Mouse (Mus musculus): ENCODE measurements at regions not wholly inside any gene's neighbourhood (a gene's known extent, or its start where the extent isn't known, plus 50 kb on each side); places are given as distances from the start of the nearest gene placed in this dataset.

DNA sequence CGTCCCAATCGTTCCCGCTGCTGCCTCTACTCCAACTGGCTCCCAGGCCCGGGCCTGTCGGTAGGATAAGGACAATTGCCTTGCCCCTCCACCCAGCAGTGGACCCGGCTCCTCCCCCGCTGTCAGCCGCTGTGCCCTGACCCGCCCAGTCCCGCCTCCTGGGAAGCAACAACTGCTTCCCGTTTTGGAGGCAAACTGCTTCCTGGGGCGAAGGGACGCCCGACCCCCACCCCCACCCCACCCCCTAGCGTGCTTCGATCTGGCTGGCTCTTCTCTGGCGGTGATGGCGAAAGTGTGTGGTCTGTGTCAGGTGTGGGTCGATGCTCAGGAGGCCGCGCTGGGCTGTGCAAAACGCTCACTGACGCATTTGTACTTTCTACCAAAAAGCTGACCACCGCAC, 164.9 kb downstream of the Tm4sf1 start:
- Histone ChIP-seq H3K36me3 (ENCODE audit: control insufficient read depth, insufficient read depth, low read length) (no peaks in the 10 kb centered on the region), H3K4me1 (ENCODE audit: control insufficient read depth, insufficient read depth, low read depth, low read length) (peaks cover 2% of the 10 kb centered on the region; the same call in 1 of the 2 replicates), H3K27me3 (replicated peaks; ENCODE audit: control insufficient read depth, insufficient read depth, low read length) (no peaks in the 10 kb centered on the region), H3K4me2 (ENCODE audit: low read length) (peak overlapping the region; percentile 62), H3K9ac (ENCODE audit: low read depth, low read length) (peak overlapping the region; percentile 58), H3K27ac (ENCODE audit: low read depth, low read length) (no peak overlapping the region), H3K9me3 (ENCODE audit: control insufficient read depth, low read length) (no peaks in the 10 kb centered on the region), H3K4me3 (ENCODE audit: low read length) (peak overlapping the region; percentile 42)
- WGBS: 14% methylated on average over 24 of the region's 24 CpGs
- peak; percentile 86 for ATAC-seq

DNA sequence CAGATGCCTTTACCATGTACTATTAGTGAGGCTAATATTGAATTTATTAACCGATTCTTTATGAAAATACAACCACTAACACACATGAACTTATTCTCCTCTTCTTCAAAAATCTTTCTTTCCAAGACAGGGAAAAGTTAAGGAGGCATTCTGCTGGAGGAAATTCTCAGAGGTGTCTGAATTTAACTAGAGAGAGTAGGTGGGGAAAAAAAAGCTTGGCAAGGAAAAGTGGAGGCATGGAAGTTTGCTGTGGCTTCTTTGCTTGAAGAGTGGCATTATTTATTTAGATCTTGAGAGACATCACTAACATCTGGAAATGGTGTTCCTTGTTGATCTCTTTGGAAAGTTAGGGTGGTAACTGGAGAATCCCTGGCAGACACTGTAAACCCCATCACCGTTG, 173.2 kb downstream of the Tm4sf1 start:
- H3K27ac ChIP-seq (ENCODE audit: low read depth, low read length): no peak overlapping the region
- WGBS: 80% methylated on average over 2 of the region's 2 CpGs

DNA sequence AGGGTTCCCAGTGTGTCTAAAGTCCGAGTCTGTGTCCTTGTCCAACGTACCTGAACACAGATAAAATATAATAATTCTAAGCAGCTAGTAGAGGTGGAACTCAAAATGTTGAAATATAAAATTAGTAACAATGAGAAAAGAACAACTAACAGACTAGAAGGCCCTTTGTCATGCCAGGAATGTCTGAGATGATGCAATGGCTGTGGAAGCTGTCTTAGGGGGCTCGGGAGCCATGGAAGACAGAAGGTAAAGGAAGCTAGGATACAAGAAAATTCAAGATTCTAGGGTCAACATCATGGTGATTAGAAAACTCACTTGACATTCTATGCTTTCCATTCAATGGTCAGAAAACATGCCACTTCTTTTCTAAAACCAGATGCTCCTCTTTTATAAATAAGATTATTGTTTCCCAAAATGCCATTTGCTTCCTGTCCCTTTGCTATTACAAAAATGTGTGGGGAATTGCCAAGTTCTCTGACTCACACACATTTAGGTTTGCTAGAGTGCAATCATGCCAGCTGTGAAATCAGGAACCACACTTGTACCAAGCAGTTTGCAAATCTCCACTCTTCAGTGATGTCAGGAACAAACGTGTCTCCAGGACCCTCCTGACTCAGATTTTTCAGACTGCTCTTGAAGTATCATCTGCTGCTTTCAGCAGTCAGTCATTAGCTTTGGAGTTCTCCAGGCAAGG, 175.8 kb downstream of the Tm4sf1 start:
- Histone ChIP-seq H3K4me2 (ENCODE audit: low read length) (no peak overlapping the region), H3K4me1 (ENCODE audit: control insufficient read depth, insufficient read depth, low read depth, low read length) (no peaks in the 10 kb centered on the region), H3K9me3 (ENCODE audit: control insufficient read depth, low read length) (no peaks in the 10 kb centered on the region), H3K36me3 (ENCODE audit: control insufficient read depth, insufficient read depth, low read length) (no peaks in the 10 kb centered on the region), H3K27me3 (replicated peaks; ENCODE audit: control insufficient read depth, insufficient read depth, low read length) (no peaks in the 10 kb centered on the region), H3K27ac (ENCODE audit: low read depth, low read length) (no peak overlapping the region), H3K9ac (ENCODE audit: low read depth, low read length) (no peak overlapping the region), H3K4me3 (ENCODE audit: low read length) (no peak overlapping the region)
- WGBS: 85% methylated on average over 4 of the region's 4 CpGs
- no peak for ATAC-seq

More for the DNA sequence above, 173.2 kb downstream of the Tm4sf1 start:
- Histone ChIP-seq H3K4me2 (ENCODE audit: low read length) (no peak overlapping the region), H3K9me3 (ENCODE audit: control insufficient read depth, low read length) (no peaks in the 10 kb centered on the region), H3K4me3 (ENCODE audit: low read length) (no peak overlapping the region), H3K36me3 (ENCODE audit: control insufficient read depth, insufficient read depth, low read length) (no peaks in the 10 kb centered on the region), H3K4me1 (ENCODE audit: control insufficient read depth, insufficient read depth, low read depth, low read length) (no peaks in the 10 kb centered on the region), H3K9ac (ENCODE audit: low read depth, low read length) (no peak overlapping the region), H3K27me3 (replicated peaks; ENCODE audit: control insufficient read depth, insufficient read depth, low read length) (no peaks in the 10 kb centered on the region)
- ATAC-seq: no peak

DNA sequence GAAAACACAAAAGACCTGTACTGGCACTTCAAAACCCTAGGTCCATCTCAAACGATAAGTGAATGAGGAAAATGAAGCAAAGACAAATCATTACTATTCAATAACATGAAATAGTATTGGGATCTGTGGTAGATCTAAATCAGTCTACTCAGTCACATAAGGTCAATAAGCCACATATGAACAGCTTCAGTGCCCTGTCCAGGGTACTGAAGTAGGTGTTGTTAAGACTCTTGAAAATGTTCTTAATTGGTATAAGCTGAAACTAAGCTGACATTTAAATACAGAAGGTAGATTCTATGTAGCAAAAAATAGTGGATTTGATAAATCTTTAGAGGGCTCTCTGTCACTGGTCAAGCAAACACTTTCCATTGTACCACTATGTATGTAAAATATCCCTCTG, 183.8 kb downstream of the Tm4sf1 start:
- no peaks in the 10 kb centered on the region for H3K4me1 ChIP-seq (ENCODE audit: control insufficient read depth, insufficient read depth, low read depth, low read length)
- 96% methylated on average over 1 of the region's 1 CpGs for WGBS
- H3K4me3 ChIP-seq (ENCODE audit: low read length): no peak overlapping the region
- H3K9me3 ChIP-seq (ENCODE audit: control insufficient read depth, low read length): no peaks in the 10 kb centered on the region
- ATAC-seq: no peak
- H3K27ac ChIP-seq (ENCODE audit: low read depth, low read length): no peak overlapping the region
- no peaks in the 10 kb centered on the region for H3K27me3 ChIP-seq (replicated peaks; ENCODE audit: control insufficient read depth, insufficient read depth, low read length)
- no peak overlapping the region for H3K4me2 ChIP-seq (ENCODE audit: low read length)
- no peak overlapping the region for H3K9ac ChIP-seq (ENCODE audit: low read depth, low read length)
- H3K36me3 ChIP-seq (ENCODE audit: control insufficient read depth, insufficient read depth, low read length): no peaks in the 10 kb centered on the region

DNA sequence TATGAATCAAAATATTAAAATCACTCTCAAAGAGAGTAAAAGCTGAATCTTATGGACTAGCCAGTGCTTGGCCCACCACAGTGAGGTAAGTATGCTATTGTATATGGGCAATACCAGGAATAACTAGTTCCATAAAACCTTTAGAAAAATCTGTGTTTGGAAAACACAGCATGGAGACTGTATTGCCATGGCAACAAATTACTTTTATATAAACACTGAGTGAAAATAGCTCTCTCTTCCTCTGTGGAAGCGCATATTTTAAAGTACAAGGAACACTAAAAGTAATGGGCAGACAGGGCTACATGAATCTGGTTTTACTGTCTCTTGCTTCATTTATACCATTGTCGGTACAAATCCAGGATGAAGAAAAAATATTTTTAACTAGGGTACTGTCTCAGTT, 199.5 kb downstream of the Tm4sf1 start:
- H3K4me1 ChIP-seq (ENCODE audit: control insufficient read depth, insufficient read depth, low read depth, low read length): no peaks in the 10 kb centered on the region
- no peaks in the 10 kb centered on the region for H3K27me3 ChIP-seq (replicated peaks; ENCODE audit: control insufficient read depth, insufficient read depth, low read length)
- no peak overlapping the region for H3K4me2 ChIP-seq (ENCODE audit: low read length)
- H3K4me3 ChIP-seq (ENCODE audit: low read length): no peak overlapping the region
- no peak overlapping the region for H3K27ac ChIP-seq (ENCODE audit: low read depth, low read length)
- no peaks in the 10 kb centered on the region for H3K9me3 ChIP-seq (ENCODE audit: control insufficient read depth, low read length)
- no peaks in the 10 kb centered on the region for H3K36me3 ChIP-seq (ENCODE audit: control insufficient read depth, insufficient read depth, low read length)
- WGBS: 72% methylated on average over 2 of the region's 2 CpGs
- no peak overlapping the region for H3K9ac ChIP-seq (ENCODE audit: low read depth, low read length)
- peak; percentile 14; the same call in 1 of the 2 replicates for ATAC-seq

DNA sequence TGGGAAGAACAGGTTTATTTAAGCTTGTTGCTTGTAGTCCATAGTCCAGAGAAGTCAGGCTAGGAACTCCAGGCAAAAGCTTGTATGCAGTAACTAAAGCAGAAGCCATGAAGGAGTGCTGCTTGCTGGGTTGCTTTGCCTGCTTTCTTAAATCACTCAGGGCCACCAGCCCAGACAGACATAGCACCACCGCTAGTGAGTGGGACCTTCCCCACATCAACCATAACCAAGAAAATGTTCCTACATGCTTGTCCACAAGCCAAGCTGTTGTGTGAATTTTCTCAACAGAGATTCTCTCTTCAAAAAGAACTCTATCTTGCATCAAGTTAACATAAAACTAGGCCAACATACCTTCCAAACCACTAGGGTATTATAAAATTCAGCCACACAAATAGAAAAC, 201.3 kb downstream of the Tm4sf1 start:
- no peaks in the 10 kb centered on the region for H3K27me3 ChIP-seq (replicated peaks; ENCODE audit: control insufficient read depth, insufficient read depth, low read length)
- no peaks in the 10 kb centered on the region for H3K9me3 ChIP-seq (ENCODE audit: control insufficient read depth, low read length)
- no peaks in the 10 kb centered on the region for H3K36me3 ChIP-seq (ENCODE audit: control insufficient read depth, insufficient read depth, low read length)
- H3K27ac ChIP-seq (ENCODE audit: low read depth, low read length): no peak overlapping the region
- H3K4me3 ChIP-seq (ENCODE audit: low read length): no peak overlapping the region
- H3K9ac ChIP-seq (ENCODE audit: low read depth, low read length): no peak overlapping the region
- no peak overlapping the region for H3K4me2 ChIP-seq (ENCODE audit: low read length)
- WGBS: 83% methylated on average over 1 of the region's 1 CpGs
- ATAC-seq: no peak
- H3K4me1 ChIP-seq (ENCODE audit: control insufficient read depth, insufficient read depth, low read depth, low read length): no peaks in the 10 kb centered on the region

DNA sequence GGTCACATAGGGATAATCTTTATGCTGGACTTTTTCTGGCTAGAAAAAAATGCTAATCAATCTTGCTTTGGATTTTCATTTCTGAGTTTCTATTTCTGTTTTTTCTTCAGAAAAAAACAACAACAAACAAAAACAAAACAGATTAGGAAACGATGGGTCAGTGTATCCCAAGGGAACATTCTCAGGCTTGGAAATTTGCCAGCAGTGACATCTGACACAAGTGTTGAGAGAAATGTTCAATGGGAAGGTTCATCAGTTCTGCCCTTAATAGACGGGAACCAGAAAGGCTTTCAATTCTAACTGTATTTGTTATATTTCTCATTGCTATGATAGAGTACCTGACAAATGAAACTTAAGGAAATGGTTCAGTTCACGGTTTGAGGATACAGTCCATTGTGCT, 206.9 kb downstream of the Tm4sf1 start:
- H3K9ac ChIP-seq (ENCODE audit: low read depth, low read length): no peak overlapping the region
- no peaks in the 10 kb centered on the region for H3K36me3 ChIP-seq (ENCODE audit: control insufficient read depth, insufficient read depth, low read length)
- no peak overlapping the region for H3K4me3 ChIP-seq (ENCODE audit: low read length)
- no peak overlapping the region for H3K27ac ChIP-seq (ENCODE audit: low read depth, low read length)
- WGBS: 50% methylated on average over 3 of the region's 3 CpGs
- no peak for ATAC-seq
- no peak overlapping the region for H3K4me2 ChIP-seq (ENCODE audit: low read length)
- no peaks in the 10 kb centered on the region for H3K9me3 ChIP-seq (ENCODE audit: control insufficient read depth, low read length)
- H3K27me3 ChIP-seq (replicated peaks; ENCODE audit: control insufficient read depth, insufficient read depth, low read length): no peaks in the 10 kb centered on the region
- H3K4me1 ChIP-seq (ENCODE audit: control insufficient read depth, insufficient read depth, low read depth, low read length): no peaks in the 10 kb centered on the region

DNA sequence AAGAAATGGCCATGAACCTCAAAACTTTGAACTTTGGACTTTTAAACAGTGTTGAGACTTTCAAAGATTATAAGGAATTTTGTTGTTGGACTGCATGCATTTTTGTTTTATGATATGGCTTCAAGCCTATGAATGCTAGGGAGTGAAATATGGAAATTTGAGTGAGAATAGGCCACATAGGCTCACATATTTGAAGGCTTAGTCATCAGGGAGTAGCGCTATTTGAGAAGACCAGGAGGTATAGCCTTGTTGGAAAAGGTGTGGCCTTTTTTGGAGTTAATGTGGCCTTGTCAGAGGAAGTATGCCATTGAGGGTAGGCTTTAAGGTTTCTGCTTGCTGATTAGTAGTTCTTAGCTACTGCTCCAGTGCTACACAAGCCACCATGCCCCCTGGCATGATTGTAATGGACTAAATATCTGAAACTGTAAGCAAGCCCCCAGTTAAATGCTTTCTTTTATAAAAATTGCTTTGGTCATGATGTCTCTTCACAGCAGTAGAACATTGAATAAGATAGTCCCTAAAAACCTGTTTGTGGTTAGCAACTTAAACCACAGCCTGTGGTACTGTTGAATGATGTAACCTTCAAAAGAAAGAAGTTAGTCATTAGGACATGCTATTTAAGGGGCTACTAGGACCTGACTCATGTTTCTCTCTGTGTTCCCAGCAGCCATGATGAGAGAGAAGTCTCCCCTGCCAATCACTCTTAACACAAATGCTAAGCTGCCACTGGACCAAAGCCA, 208.4 kb downstream of the Tm4sf1 start:
- whole genome bisulfite sequencing: 90% methylated on average over 1 of the region's 1 CpGs
- no peak overlapping the region for H3K9ac ChIP-seq (ENCODE audit: low read depth, low read length)
- H3K4me1 ChIP-seq (ENCODE audit: control insufficient read depth, insufficient read depth, low read depth, low read length): no peaks in the 10 kb centered on the region
- no peak for ATAC-seq
- H3K4me3 ChIP-seq (ENCODE audit: low read length): no peak overlapping the region
- no peaks in the 10 kb centered on the region for H3K27me3 ChIP-seq (replicated peaks; ENCODE audit: control insufficient read depth, insufficient read depth, low read length)
- H3K36me3 ChIP-seq (ENCODE audit: control insufficient read depth, insufficient read depth, low read length): no peaks in the 10 kb centered on the region
- H3K9me3 ChIP-seq (ENCODE audit: control insufficient read depth, low read length): no peaks in the 10 kb centered on the region
- H3K27ac ChIP-seq (ENCODE audit: low read depth, low read length): no peak overlapping the region
- H3K4me2 ChIP-seq (ENCODE audit: low read length): no peak overlapping the region

DNA sequence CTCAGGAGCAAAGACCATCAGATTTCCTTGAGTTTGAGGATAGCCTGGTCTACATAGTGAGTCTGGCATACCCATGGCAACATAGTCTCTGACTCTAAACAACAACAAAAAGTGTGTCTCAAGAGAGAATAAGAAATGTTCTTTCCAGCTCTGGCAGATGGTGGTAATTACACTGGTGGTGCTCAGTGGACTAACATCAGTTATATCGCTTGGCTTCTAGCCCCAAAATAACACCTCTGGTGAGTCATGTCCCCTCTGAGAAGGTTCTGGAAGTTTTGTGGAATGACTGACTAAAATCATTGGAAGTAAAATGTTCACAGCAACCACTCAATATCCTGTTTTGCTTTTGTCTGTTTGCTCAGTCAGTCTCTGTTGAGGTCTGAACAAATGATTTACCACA, 227.3 kb downstream of the Tm4sf1 start:
- no peaks in the 10 kb centered on the region for H3K9me3 ChIP-seq (ENCODE audit: control insufficient read depth, low read length)
- H3K36me3 ChIP-seq (ENCODE audit: control insufficient read depth, insufficient read depth, low read length): no peaks in the 10 kb centered on the region
- no peak overlapping the region for H3K9ac ChIP-seq (ENCODE audit: low read depth, low read length)
- H3K27ac ChIP-seq (ENCODE audit: low read depth, low read length): no peak overlapping the region
- no peak overlapping the region for H3K4me2 ChIP-seq (ENCODE audit: low read length)
- 100% methylated on average over 1 of the region's 1 CpGs for WGBS
- no peaks in the 10 kb centered on the region for H3K27me3 ChIP-seq (replicated peaks; ENCODE audit: control insufficient read depth, insufficient read depth, low read length)
- no peak overlapping the region for H3K4me3 ChIP-seq (ENCODE audit: low read length)
- no peaks in the 10 kb centered on the region for H3K4me1 ChIP-seq (ENCODE audit: control insufficient read depth, insufficient read depth, low read depth, low read length)
- ATAC-seq: no peak

All from hindbrain, embryonic 16.5 days (tissue).